Mouse (Mus musculus) embryo, embryonic 10 days (tissue): ENCODE measurements around the gene Gpr132.
"Not testable (repeated sequence)": the region's sequence is repeated elsewhere in the genome, so short reads cannot be mapped to it uniquely, and the experiment has no call there.

Experiments used
- DNase-seq: peaks from one replicate; pipeline ENCODE4 v3.0.0-alpha.2; 2015; ENCODE audit warnings: low spot score

Gene Gpr132

GRCm38 (mm10) chr12:112853050-112853729 lies 14.8 kb downstream of the Gpr132 start:
- no peak for DNase-seq

DNA sequence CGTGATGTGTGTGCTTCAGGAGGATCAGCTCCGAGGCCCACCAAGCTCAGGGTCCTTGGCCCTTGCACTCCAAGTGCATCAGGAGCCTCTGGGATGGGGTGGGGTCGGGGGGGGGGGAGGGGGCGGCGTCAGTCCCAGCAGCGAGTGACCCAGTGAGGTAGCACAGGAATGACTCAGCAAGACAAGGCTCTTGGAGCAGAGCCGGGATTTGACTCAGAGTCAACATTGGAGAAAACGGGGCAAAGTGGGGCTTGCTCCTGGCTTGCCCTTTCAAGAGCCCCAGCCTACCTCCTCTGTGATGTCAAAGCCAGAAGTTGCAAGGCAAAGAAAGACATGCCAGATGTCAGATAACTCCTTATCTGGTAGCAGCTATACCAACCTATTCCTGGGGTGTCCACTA lies 16.9 kb downstream of the Gpr132 start:
- no peak for DNase-seq

- no peak for DNase-seq
These were observed 17.7 kb downstream of the Gpr132 start for GRCm38 (mm10) chr12:112850344-112850743.

- DNase-seq: no peak
These were observed 18.6 kb downstream of the Gpr132 start for GRCm38 (mm10) chr12:112849235-112850022.

DNA sequence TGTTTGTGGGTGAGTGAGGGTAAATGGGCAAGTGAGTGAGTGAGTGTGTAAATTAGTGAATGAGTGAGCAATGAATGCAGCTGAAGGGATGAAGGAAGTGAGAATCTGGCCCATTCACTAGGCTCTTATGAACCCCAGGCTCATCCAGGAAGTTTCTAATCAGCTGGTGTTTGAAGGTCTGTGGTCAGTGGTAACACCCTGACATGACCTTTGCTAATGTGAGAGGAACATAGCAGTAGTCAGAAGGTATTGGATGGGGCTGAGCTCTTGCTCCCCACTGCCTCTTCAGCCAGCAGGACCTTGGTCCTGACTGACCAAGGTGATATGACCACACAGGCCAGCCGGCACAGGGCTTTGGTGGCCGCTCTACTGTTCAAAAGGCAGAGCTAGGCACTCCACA lies 20.1 kb downstream of the Gpr132 start:
- no peak for DNase-seq

GRCm38 (mm10) chr12:112843803-112844202 lies 24.2 kb downstream of the Gpr132 start:
- DNase-seq: peak; percentile 89

- not testable (repeated sequence) for DNase-seq
These were observed 25.9 kb downstream of the Gpr132 start for GRCm38 (mm10) chr12:112842128-112842527.

GRCm38 (mm10) chr12:112841338-112841892 lies 26.6 kb downstream of the Gpr132 start:
- DNase-seq: not testable (repeated sequence)

GRCm38 (mm10) chr12:112840209-112841086 lies 27.6 kb downstream of the Gpr132 start:
- DNase-seq: no peak

DNA sequence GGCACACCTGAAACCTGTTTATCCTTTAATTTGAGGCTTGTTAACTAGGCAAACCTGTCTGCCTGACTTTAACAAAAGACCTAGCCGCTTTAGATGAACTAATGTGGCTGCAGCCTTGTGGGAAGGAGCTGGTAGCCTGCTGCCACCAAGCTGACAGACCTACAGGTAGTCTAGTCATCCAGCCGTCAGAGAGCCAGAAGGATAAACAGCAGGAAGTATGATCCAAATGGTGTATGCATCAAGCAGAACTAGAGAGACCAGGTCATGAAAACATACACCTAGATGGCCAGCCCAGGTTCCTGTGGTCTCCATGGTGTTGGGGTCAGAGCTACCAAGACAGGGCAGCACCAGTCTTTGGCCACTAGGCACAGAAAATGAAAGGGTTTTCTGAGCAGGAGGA lies 33.0 kb downstream of the Gpr132 start:
- DNase-seq: no peak

GRCm38 (mm10) chr12:112833527-112833926 lies 34.5 kb downstream of the Gpr132 start:
- no peak for DNase-seq

DNA sequence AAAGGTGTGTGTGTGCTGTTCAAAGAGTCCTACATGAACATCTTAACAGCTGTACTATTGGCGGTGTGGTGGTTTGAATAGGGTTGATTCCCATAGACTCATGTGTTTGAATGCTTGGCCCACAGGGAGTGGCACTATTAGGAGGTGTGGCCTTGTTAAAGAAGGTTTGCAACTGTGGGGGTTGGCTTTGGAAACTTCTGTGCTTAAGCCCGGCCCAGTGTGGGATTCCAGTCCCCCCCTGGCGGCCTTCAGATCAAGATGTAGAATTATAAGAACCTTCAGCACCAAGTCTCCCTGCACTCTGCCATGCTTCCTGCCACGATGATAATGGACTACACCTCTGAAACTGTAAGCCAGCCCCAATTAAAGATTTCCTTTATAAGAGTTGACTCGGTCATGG lies 35.6 kb downstream of the Gpr132 start:
- DNase-seq: no peak

- no peak for DNase-seq
These were observed 37.5 kb downstream of the Gpr132 start for GRCm38 (mm10) chr12:112830570-112830969.

DNA sequence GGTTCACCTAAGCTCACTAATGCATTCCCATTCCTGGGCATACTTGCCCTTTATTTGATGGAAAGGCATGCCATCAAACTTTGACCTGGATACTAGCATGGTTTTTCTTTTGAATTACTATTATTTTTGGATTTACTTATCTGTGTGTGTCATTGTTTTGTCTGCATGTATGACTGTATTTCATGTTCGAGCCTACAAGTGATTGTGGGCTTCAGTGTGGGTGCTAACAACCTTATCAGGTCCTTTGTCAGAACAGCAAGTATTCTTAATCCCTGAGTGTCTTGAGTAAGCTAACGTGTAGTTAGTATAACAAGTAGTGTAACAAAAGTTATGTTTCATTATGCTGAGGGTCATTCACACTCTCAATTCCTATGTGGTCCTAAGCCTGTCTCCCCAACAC lies 37.9 kb downstream of the Gpr132 start:
- no peak for DNase-seq

GRCm38 (mm10) chr12:112829244-112829864 lies 38.7 kb downstream of the Gpr132 start, which contains the start of gene Cdca4:
Gene Cdca4, minus strand, starts transcription at chr12:112829423.
- peak; percentile 96 for DNase-seq

DNA sequence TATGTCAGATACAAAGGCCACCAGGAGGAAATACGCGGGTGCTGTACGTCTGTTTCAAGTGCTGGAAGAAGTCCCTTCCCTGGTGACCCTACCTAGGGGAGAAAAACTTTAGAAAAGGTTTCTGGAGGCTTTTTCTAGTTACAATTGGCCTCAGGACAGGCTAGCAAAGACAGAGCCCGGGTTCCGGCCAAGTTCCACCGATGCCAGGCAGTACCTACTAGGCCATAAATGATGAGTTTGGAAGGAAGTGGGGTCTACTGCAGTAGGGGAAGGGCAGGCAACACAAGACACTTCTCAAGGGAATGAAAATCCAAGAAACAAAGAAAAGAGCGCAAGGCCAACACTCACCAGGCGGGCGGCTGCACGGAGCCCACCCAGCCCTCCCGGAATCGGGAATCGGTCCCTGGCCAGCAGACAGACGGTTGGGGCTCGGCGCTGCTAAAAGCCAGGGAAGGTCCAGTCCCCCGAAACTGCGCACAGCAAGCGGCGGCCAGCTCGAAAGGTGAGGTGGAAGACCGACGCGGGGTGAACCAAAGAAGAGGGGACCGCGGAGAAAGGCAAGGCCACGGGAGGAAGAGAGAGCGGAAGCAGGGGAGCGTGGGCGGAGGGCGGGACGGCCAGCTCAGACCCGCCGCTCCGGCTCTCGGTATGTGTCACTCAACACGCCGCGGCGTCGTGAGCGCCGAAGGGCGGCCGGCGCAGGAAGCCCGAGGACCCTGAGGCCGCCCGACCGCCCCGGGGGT lies 39.4 kb downstream of the Gpr132 start:
- DNase-seq: peak; percentile 81

GRCm38 (mm10) chr12:112825901-112826300 lies 42.1 kb downstream of the Gpr132 start:
- no peak for DNase-seq

DNA sequence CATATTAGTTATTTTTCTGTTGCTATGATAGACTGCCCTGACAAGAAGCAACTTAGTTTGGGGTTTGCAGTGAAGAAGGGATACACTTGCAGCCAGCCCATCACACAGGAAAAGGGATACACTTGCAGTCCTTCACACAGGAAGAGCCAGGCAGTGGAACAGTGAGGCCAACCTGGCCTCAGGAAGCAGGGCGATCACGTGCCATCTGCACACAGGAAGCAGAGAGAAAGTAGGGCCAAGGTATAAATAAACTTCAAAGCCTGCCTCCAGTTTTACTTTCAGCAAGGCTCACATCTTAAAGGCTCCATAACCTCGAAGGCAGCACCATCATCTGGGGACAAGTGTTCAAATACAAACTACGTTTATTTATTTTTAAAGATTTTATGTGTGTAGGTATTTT lies 44.8 kb downstream of the Gpr132 start:
- no peak for DNase-seq

DNA sequence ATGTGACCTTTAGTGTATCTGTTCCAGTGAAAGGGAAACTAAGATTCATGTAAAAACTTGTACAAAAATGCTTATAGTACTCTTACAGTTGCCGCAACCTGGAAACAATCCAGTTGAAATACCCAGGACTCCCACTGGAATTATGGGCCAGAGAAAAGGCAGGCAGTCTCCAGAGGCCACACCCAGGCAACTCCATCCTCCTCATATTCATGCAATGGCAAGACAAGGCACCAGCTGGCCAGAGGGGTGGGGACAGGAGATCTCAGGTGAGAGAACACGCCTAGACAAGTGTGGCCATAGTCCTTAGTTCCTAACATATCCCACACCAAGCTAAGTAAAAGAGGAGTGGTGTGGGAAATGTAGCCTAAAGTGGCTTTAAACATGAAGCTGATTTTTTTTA lies 45.4 kb downstream of the Gpr132 start:
- DNase-seq: no peak

- DNase-seq: no peak
These were observed 46.1 kb downstream of the Gpr132 start for GRCm38 (mm10) chr12:112821974-112822373.

DNA sequence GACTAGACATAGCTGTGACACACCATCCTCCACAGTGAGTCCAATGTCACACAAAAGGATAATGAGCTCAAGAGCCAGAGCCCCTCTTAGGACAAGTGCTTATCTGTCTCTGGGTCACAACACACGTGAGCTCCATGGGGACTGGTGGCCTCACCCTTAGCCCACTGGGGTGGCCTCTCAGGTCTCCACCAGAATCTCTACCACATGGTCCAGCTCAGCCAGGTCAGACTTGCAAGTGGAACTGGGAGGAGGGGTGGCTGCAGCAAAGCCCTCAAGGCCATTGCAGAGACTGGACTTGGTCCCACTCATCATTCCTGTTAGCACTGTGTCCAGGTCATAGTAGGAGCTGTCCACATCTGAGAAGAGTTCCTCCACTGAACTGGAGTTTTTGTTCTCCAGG lies 46.8 kb downstream of the Gpr132 start:
- DNase-seq: no peak
